Mouse (Mus musculus) left cerebral cortex, adult 8-10 months (tissue): ENCODE results near the gene Dnmt3l. TPM values are rescaled to one million over a fixed set of nuclear protein-coding genes. Genes with fewer than 3 reads are reported as not detected.

ENCODE experiments used
- DNase-seq, 2 experiments: peaks; one replicate each; pipeline ENCODE4 v3.0.0; 2022; ENCODE audit warnings: low spot score in 2 of 2
- total RNA-seq, 4 experiments: library from RNA; stranded (reverse); gene quantifications; 2 replicates each; pipeline ENCODE4 v1.2.4; 2022

Gene Dnmt3l
- total RNA-seq, 4 experiments from 2014 or later = 0.77 to 1.4 TPM; not detected in 2

DNA sequence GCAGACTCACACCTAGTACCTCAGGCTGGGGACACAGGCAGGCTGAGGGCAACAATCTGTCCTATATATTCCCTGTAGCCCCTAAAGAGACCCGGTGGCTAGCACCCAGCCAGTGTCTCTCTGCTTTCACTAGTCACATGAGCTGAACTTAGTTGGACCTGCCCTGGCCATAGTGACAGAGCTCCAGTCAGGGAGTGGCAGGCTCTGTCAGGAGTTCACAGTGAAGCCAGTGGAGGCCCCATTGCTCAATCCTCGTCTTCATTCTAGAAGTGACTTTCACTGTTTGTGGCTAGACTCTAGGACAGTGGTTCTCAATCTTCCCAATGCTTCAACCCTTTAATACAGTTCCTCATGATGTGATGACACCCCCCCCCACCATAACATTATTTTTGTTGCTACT is 9.8 kb upstream of the Dnmt3l start:
- DNase-seq = no peak

- DNase-seq = no peak
Observed at GRCm38 (mm10) chr10:78037139-78037538, 4.6 kb upstream of the Dnmt3l start.

DNA sequence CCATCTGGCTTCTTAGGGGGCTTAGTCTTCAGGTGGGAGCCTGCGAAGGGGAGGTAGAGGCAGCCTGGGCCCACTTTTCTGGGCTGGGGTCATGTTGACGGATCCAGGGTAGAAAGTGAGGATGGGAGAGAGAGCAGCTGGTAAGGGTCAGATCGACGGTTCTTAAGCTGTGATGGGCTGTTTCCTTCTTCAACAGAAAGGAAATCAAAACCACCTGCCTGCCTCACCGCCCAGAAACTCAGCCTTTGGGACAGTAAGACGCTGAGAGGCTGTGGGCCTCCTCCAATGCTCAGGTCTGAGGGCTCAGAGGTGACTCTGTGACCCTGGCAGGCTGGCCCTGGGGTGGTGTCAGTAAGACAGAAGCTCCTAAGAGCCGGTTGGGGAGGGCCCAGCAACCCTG is 349 bp downstream of the Dnmt3l start:
- DNase-seq = no peak

DNA sequence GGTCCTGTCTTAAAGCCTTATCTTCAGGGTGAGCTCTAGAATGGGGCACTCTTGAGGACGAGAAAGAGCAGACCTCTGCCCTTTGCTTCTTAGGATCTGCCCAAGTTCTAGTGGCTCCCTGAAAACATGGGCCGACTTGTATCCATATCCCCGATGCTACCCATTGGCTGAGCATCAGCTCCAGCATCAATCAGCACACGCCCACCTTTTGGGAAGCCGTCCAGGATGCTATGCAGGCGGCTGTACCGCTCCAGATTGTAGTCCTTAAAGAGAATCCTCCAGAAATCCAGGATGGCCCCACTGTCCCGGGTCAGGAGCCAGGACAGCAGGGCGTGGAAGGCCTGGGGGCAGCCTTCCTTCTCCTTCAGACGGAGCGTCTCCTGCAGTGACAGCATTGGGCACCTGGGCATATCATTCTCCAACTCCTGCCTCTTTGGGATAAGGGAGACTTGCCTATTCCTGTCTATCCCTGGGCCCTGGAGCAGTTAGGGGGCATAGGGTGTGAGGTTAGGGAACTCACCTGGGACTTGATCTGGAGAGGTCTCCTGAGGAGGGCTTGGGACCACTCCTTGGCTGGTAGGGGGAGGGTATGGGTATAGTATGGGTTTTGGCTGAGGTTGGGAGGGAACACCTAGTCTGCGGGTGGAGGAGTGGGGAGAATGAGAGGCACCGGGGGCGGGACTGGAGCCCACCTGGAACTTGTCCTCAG is 1.1 kb downstream of the Dnmt3l start:
- DNase-seq = peak in 1 of 2 experiments; percentile 21

DNA sequence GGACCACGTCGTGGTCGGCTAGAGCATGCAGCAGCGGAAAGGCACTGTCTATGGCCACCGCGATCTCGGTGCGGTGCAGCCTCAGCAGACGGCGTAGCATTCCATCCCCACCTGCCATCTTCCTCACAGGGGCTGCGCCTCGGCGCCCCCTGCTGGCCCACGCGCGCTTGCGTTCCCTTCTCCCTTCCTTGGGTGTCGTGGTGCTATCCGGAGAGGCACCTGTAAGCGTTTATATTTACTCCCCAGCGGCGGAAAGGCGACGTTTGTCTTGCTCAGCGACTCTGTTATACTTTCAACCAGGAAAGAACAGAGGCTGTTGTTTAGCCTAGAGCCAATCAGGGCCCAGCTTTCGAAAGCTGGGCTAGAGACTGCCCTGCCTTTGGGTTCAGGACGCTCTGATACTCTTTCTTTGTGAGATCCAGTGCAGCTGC is 1.7 kb downstream of the Dnmt3l start, which contains the start of gene Aire:
Gene Aire (minus strand): TSS at position 205 of the 431 bp plus-strand sequence.
- no peak for DNase-seq

DNA sequence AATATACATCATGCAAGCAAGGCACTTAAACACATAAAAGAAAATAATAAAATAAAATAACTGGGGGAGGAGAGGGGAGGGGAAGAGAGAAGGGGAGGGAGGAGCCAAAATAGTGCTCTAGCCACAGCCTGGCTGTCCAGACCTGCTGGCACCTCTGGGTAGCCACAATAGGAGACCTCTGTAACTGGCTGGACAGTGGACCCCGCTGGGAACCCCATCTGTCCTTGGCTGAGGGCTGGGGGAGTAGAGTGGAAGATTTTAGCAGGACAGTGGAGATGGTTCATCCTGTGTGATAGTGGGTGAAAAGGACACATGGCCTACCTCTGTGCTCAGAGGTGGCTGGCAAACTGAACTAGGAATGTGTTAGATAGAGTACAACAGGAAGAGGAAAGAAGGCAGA is 2.8 kb downstream of the Dnmt3l start:
- DNase-seq = no peak

DNA sequence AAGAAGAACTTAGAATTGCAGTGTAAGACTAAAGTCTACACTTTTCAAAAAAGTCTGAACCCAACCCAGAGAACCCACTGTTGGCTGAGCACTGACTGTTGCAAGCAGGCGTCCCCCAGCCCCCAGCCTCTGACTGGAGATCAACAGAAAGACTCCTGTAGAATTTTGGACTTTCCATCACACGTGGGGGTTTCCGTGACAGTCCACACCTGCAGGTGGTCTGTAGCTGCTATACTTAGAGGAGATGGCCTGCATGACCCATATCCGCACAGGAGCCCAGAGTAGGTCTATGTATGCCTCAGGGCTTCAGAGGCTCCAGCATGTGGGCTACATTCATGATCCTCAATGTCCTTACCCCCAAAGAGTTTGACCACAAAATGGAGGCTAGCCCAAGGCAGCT is 4.6 kb downstream of the Dnmt3l start:
- DNase-seq = no peak

GRCm38 (mm10) chr10:78048061-78048730 is 6.4 kb downstream of the Dnmt3l start:
- DNase-seq = no peak

GRCm38 (mm10) chr10:78049519-78050035 is 7.8 kb downstream of the Dnmt3l start:
- no peak for DNase-seq

DNA sequence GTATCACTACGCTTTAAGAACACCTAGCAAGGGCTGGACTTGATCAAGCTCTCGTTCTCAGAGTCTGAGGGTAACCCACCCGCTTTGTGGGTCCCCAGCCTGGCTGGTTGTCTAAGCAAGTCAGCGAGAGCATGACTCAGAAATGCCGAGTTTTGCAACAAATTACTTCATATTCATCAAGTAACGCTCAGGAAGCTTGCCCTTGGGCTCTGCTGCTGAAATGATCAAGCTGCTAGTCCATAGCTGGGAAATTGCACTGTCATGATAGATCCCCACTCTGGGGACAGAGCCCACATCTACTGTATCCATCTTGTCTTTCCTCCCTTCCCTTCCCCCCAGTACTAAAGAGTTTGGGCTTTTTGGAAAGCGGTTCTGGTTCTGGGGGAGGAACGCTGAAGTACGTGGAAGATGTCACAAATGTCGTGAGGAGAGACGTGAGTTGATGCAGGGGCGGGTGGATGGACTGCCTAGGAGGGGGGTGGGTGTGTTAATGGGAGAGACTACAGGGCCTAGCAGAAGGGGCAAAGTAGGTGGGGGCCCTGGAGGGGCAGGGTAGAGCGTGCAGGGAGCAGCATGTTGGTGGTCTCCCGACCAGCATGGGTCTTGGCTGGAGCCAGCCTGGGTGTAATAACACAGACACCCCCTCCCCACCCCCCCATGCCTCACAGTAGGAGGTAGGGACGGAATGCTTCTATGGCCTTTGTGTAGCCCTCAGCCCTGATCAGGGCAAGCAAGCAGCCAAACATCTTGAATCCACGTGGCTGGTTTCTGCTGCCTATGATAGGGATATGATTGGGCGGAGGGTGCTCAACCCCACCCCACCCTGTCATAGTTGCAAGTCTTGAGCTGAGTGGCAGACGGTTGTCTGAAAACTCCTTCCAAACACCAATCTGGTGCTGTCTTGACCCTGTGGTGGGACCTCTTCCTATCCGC is 13.2 kb downstream of the Dnmt3l start:
- DNase-seq = no peak

DNA sequence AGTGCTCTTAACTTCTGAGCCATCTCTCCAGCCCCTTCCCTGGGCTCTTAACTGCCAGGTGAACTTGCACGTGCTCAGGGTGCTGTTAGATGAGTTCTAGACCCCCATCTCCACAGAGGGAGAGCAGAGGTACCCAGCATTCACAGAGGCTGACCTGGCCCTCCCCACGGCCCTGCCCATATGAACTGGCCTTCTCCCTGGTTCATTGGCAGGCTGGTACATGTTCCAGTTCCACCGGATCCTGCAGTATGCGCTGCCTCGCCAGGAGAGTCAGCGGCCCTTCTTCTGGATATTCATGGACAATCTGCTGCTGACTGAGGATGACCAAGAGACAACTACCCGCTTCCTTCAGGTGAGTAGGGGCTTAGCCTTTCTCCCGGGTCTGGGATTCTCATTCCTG is 15.3 kb downstream of the Dnmt3l start:
- no peak for DNase-seq

DNA sequence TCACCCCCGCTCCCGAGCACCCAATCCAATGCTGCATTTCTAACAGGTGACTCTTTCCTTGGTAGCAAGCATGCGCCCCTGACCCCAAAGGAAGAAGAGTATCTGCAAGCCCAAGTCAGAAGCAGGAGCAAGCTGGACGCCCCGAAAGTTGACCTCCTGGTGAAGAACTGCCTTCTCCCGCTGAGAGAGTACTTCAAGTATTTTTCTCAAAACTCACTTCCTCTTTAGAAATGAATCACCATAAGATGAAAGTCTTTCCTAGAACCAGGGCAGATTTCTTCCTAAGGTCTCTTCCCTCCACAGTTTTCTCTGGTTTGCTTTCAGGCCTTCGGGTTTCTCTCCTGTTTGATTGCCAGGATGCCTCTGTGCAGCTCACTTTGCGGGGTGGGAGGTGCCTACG is 21.4 kb downstream of the Dnmt3l start:
- DNase-seq = no peak

- DNase-seq = no peak
Observed at GRCm38 (mm10) chr10:78067226-78067625, 25.5 kb downstream of the Dnmt3l start.

GRCm38 (mm10) chr10:78068541-78068940 is 26.8 kb downstream of the Dnmt3l start:
- DNase-seq = no peak

- peak; percentile 13 to 39 for DNase-seq
Observed at GRCm38 (mm10) chr10:78069101-78070011, 27.6 kb downstream of the Dnmt3l start, which contains the start of gene Icosl. Gene Icosl (plus strand): TSS chr10:78069302.

DNA sequence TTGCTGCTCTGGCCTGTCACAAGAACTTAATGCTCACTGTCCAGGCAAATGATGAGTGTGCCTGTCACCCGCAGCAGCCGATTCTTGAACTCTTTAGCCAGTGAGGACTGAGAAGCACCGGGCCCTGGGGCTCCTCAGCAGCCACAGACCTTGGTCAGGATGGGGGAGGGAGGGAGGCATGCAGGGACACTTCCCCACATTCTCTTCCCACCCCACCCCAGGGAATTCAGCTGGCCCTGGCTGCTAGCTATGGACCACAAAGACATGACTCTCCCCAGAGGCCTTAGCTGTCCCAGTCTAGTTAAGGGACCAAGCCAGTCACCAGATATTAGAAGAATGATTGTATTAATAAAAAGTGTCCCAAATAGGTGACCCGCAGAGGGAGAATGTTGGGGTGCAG is 32.4 kb downstream of the Dnmt3l start:
- DNase-seq = no peak

GRCm38 (mm10) chr10:78074977-78075376 is 33.2 kb downstream of the Dnmt3l start:
- no peak for DNase-seq

DNA sequence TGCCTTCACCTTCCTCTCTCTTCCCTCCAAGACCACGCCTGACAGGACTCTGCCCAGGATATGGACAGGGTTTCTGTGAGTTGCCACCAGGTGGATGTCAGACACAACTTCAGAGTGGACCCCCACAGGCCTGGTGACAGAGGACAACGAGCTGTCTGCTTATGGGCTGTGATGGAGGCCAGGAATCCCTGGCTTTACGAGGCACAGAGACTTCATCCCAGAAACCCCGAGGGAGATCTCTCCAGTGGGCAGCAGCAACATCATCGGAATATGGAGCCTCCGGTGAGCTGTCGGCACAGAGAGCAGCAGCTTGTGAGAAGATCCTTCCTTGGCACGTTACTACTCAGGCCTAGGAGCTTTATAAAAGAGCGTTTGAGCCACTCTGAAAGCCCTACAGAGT is 36.1 kb downstream of the Dnmt3l start:
- DNase-seq = no peak

- no peak for DNase-seq
Observed at GRCm38 (mm10) chr10:78078276-78078675, 36.5 kb downstream of the Dnmt3l start.

- no peak for DNase-seq
Observed at GRCm38 (mm10) chr10:78079955-78080591, 38.3 kb downstream of the Dnmt3l start.
